Mouse (Mus musculus) hindbrain, embryonic 16.5 days (tissue): Measurements from ENCODE around the gene Carhsp1. TPM values are rescaled to one million over a fixed set of nuclear protein-coding genes. Genes with fewer than 3 reads are reported as not detected.

ENCODE experiments used
- ATAC-seq: fragments of 200-750 bp; cut with Nextera tagmentation; 2 replicates; pipeline ENCODE4 v1.8.0; 2017; ENCODE audit warnings: moderate TSS enrichment, moderate library complexity
- H3K27ac ChIP-seq: fragments of 300-500 bp; sonication (generic); 2 replicates; pipeline ENCODE4 v1.5.1; 2014; ENCODE audit warnings: low read depth, mild to moderate bottlenecking, control low read depth, low read length, moderate library complexity
- H3K27me3 ChIP-seq: fragments of 300-500 bp; sonication (generic); replicated peaks from 2 replicates; pipeline ENCODE4 v1.6.1; 2014; ENCODE audit warnings: low read length; ENCODE audit not compliant: control insufficient read depth, insufficient read depth
- H3K36me3 ChIP-seq: fragments of 300-500 bp; sonication (generic); 2 replicates; pipeline ENCODE4 v1.6.1; 2014; ENCODE audit warnings: mild to moderate bottlenecking, low read length, moderate library complexity, mixed read lengths; ENCODE audit not compliant: control insufficient read depth, insufficient read depth
- H3K4me1 ChIP-seq: fragments of 300-500 bp; sonication (generic); 2 replicates; pipeline ENCODE4 v1.6.1; 2014; ENCODE audit warnings: low read depth, low read length; ENCODE audit not compliant: control insufficient read depth, insufficient read depth
- H3K4me2 ChIP-seq: fragments of 300-500 bp; sonication (generic); 2 replicates; pipeline ENCODE4 v1.6.1; 2014; ENCODE audit warnings: mild to moderate bottlenecking, low read length, control low read depth, moderate library complexity
- H3K4me3 ChIP-seq: fragments of 300-500 bp; sonication (generic); 2 replicates; pipeline ENCODE4 v1.5.1; 2014; ENCODE audit warnings: mild to moderate bottlenecking, low read length, control low read depth, moderate library complexity
- H3K9ac ChIP-seq: fragments of 300-500 bp; sonication (generic); 2 replicates; pipeline ENCODE4 v1.6.1; 2014; ENCODE audit warnings: low read depth, mild to moderate bottlenecking, control low read depth, low read length, moderate library complexity
- H3K9me3 ChIP-seq: fragments of 300-500 bp; sonication (generic); 2 replicates; pipeline ENCODE4 v1.6.1; 2014; ENCODE audit warnings: mild to moderate bottlenecking, low read length, moderate library complexity; ENCODE audit not compliant: control insufficient read depth
- WGBS: fragments of 180-500 bp; shearing (Covaris S2); extraction: QIAGEN DNeasy Blood & Tissue Kit; methylation state at CpG from one replicate; pipeline ENCODE4 v1.1.7; 2014; 5-methylcytosine and 5-hydroxymethylcytosine counted together
- polyA plus RNA-seq: library from polyadenylated mRNA; unstranded; fragments of >200 nt; fragmentation: Nextera tagmentation; extraction: Ambion mirVana; gene quantifications from 2 replicates; pipeline ENCODE4 v1.2.1, GENCODE M21; 2015

Gene Carhsp1
- 148 and 167 TPM in 2 replicates for polyA plus RNA-seq

- Histone ChIP-seq H3K9ac (peak within 1 kb of the TSS; percentile 87), H3K36me3 (no peaks in the 10 kb centered on the region), H3K9me3 (no peaks in the 10 kb centered on the region), H3K4me3 (peak within 1 kb of the TSS; percentile 89), H3K4me2 (peak within 1 kb of the TSS; percentile 63), H3K27ac (peak within 1 kb of the TSS; percentile 69), H3K4me1 (peaks cover 37% of the 10 kb centered on the region), H3K27me3 (no peaks in the 10 kb centered on the region)
- WGBS: under 1% methylated on average over 65 of the region's 67 CpGs
- peak; percentile 91 for ATAC-seq
These were observed at the start of gene Carhsp1 for GRCm38 (mm10) chr16:8671551-8672349. Gene Carhsp1, minus strand, starts transcription at chr16:8672155.

- Histone ChIP-seq H3K27me3 (no peaks in the 10 kb centered on the region), H3K4me1 (no peaks in the 10 kb centered on the region), H3K27ac (no peak overlapping the region), H3K4me2 (no peak overlapping the region), H3K4me3 (no peak overlapping the region), H3K9me3 (no peaks in the 10 kb centered on the region), H3K9ac (no peak overlapping the region), H3K36me3 (peaks cover 7% of the 10 kb centered on the region; the same call in 1 of the 2 replicates)
- no peak for ATAC-seq
- WGBS: 93% methylated on average over 4 of the region's 4 CpGs
These were observed 48.5 kb upstream of the Carhsp1 start for GRCm38 (mm10) chr16:8720447-8720846.

GRCm38 (mm10) chr16:8717744-8718143, 45.8 kb upstream of the Carhsp1 start:
- Histone ChIP-seq H3K9ac (no peak overlapping the region), H3K4me3 (no peak overlapping the region), H3K4me2 (no peak overlapping the region), H3K4me1 (no peaks in the 10 kb centered on the region), H3K36me3 (peaks cover 15% of the 10 kb centered on the region; the same call in 1 of the 2 replicates), H3K9me3 (no peaks in the 10 kb centered on the region), H3K27ac (no peak overlapping the region), H3K27me3 (no peaks in the 10 kb centered on the region)
- WGBS: 92% methylated on average over 10 of the region's 10 CpGs
- ATAC-seq: no peak

GRCm38 (mm10) chr16:8716300-8716699, 44.3 kb upstream of the Carhsp1 start:
- Histone ChIP-seq H3K27me3 (no peaks in the 10 kb centered on the region), H3K27ac (no peak overlapping the region), H3K4me3 (no peak overlapping the region), H3K4me2 (no peak overlapping the region), H3K9me3 (no peaks in the 10 kb centered on the region), H3K4me1 (no peaks in the 10 kb centered on the region), H3K9ac (no peak overlapping the region), H3K36me3 (peaks cover 15% of the 10 kb centered on the region)
- ATAC-seq: no peak
- WGBS: 78% methylated on average over 6 of the region's 6 CpGs

GRCm38 (mm10) chr16:8715513-8716080, 43.6 kb upstream of the Carhsp1 start:
- Histone ChIP-seq H3K4me3 (no peak overlapping the region), H3K4me2 (no peak overlapping the region), H3K36me3 (peaks cover 16% of the 10 kb centered on the region), H3K9ac (no peak overlapping the region), H3K27me3 (no peaks in the 10 kb centered on the region), H3K27ac (no peak overlapping the region), H3K4me1 (no peaks in the 10 kb centered on the region), H3K9me3 (no peaks in the 10 kb centered on the region)
- no peak for ATAC-seq
- WGBS: 68% methylated on average over 10 of the region's 10 CpGs

GRCm38 (mm10) chr16:8714851-8715250, 42.9 kb upstream of the Carhsp1 start:
- no peak overlapping the region for H3K9ac ChIP-seq
- no peak overlapping the region for H3K4me3 ChIP-seq
- H3K4me1 ChIP-seq: no peaks in the 10 kb centered on the region
- H3K9me3 ChIP-seq: no peaks in the 10 kb centered on the region
- 91% methylated on average over 5 of the region's 5 CpGs for WGBS
- H3K27ac ChIP-seq: no peak overlapping the region
- H3K4me2 ChIP-seq: no peak overlapping the region
- no peaks in the 10 kb centered on the region for H3K27me3 ChIP-seq
- no peak for ATAC-seq
- peaks cover 23% of the 10 kb centered on the region for H3K36me3 ChIP-seq

GRCm38 (mm10) chr16:8711998-8712397, 40.0 kb upstream of the Carhsp1 start:
- Histone ChIP-seq H3K4me2 (no peak overlapping the region), H3K27ac (no peak overlapping the region), H3K9me3 (no peaks in the 10 kb centered on the region), H3K36me3 (peaks cover 32% of the 10 kb centered on the region), H3K27me3 (no peaks in the 10 kb centered on the region), H3K4me1 (no peaks in the 10 kb centered on the region), H3K9ac (no peak overlapping the region), H3K4me3 (no peak overlapping the region)
- WGBS: 61% methylated on average over 9 of the region's 9 CpGs
- ATAC-seq: no peak

- H3K9ac ChIP-seq: no peak overlapping the region
- no peak for ATAC-seq
- 77% methylated on average over 3 of the region's 3 CpGs for WGBS
These were observed 28.6 kb upstream of the Carhsp1 start for GRCm38 (mm10) chr16:8700586-8700985.

GRCm38 (mm10) chr16:8699556-8699955, 27.6 kb upstream of the Carhsp1 start:
- Histone ChIP-seq H3K27me3 (no peaks in the 10 kb centered on the region), H3K36me3 (peaks cover 62% of the 10 kb centered on the region), H3K4me3 (no peak overlapping the region), H3K9ac (no peak overlapping the region), H3K4me1 (no peaks in the 10 kb centered on the region), H3K27ac (no peak overlapping the region), H3K9me3 (no peaks in the 10 kb centered on the region), H3K4me2 (no peak overlapping the region)
- 85% methylated on average over 8 of the region's 8 CpGs for WGBS
- ATAC-seq: no peak

More at GRCm38 (mm10) chr16:8700586-8700985, 28.6 kb upstream of the Carhsp1 start:
- Histone ChIP-seq H3K4me1 (no peaks in the 10 kb centered on the region), H3K4me3 (no peak overlapping the region), H3K27ac (no peak overlapping the region), H3K27me3 (no peaks in the 10 kb centered on the region), H3K4me2 (no peak overlapping the region), H3K36me3 (peaks cover 59% of the 10 kb centered on the region), H3K9me3 (no peaks in the 10 kb centered on the region)
